In genomic region chr4:120148291-120149141, GRCm38 (mm10) we compare ENCODE assay signal across 8 mouse cellular contexts. TPM values are rescaled to one million over a fixed set of nuclear protein-coding genes. Genes with fewer than 3 reads are reported as not detected.
DNase-seq lines count a peak whose midpoint lies in the region; ATAC-seq and TF ChIP-seq lines count a peak whose summit lies in the region.

No protein-coding gene starts in this region.

- H3K27ac ChIP-seq in hindbrain, embryonic 11.5 days (ENCODE audit: low read depth, low read length), result no peak overlapping the region
- H3K27ac ChIP-seq in lung, postnatal 0 days (ENCODE audit: low read length), result no peak overlapping the region

- peak overlapping the region; percentile 64 for H3K9ac ChIP-seq in hindbrain, embryonic 11.5 days (ENCODE audit: low read depth, low read length)
- H3K9ac ChIP-seq in lung, postnatal 0 days (replicated peaks; ENCODE audit: low read depth), result no peak overlapping the region

- peak; percentile 50 for TF ChIP-seq CTCF in lung, postnatal 0 days (IDR thresholded peaks at IDR 0.05)

- peak overlapping the region; percentile 14; the same call in 1 of the 2 replicates for H3K4me3 ChIP-seq in hindbrain, embryonic 11.5 days (ENCODE audit: low read depth, low read length)
- H3K4me3 ChIP-seq in lung, postnatal 0 days (ENCODE audit: low read depth, low read length), result no peak overlapping the region

- H3K4me1 ChIP-seq in hindbrain, embryonic 11.5 days (replicated peaks; ENCODE audit: control insufficient read depth, insufficient read depth, low read length), result peaks cover 2% of the 10 kb centered on the region; the same call in 1 of the 2 replicates
- H3K4me1 ChIP-seq in lung, postnatal 0 days (ENCODE audit: insufficient read depth, low read depth, low read length), result no peaks in the 10 kb centered on the region

- ATAC-seq in hindbrain, embryonic 11.5 days (ENCODE audit: low FRiP score), result peak; percentile 73
- ATAC-seq in lung, postnatal 0 days, result peak; percentile 91

- 7% methylated on average over 44 of the region's 45 CpGs for WGBS in hindbrain, embryonic 11.5 days
- WGBS in lung, postnatal 0 days, result 9% methylated on average over 26 of the region's 45 CpGs

- H3K27me3 ChIP-seq in hindbrain, embryonic 11.5 days (ENCODE audit: control insufficient read depth, insufficient read depth, low read length), result peaks cover 4% of the 10 kb centered on the region
- H3K27me3 ChIP-seq in lung, postnatal 0 days (replicated peaks; ENCODE audit: insufficient read depth, low read length), result no peaks in the 10 kb centered on the region

- peak; percentile 58 for DNase-seq in ES-CJ7 (ENCODE audit: low read depth, low spot score)
- DNase-seq in c-Kit-positive CD71-negative TER-119-negative erythroid progenitor cells, embryonic 14.5 days (ENCODE audit: low read depth), result peak; percentile 20
- DNase-seq in frontal cortex, postnatal 14 days (ENCODE audit: low spot score in 2 of 2), result peak; percentile 59 to 67
- DNase-seq in hindbrain, embryonic 11.5 days (ENCODE audit: low spot score), result peak; percentile 80
- DNase-seq in layer of hippocampus, postnatal 14 days (ENCODE audit: low spot score in 2 of 2), result peak; percentile 55 to 61
- peak; percentile 94 for DNase-seq in lung, postnatal 0 days (ENCODE audit: low spot score)
- DNase-seq in retina, postnatal 7 days (ENCODE audit: low read depth, low spot score), result peak; percentile 28
- peak; percentile 80 to 86 for DNase-seq in urinary bladder, postnatal 4 days (ENCODE audit: low spot score in 2 of 2)

- H3K4me2 ChIP-seq in hindbrain, embryonic 11.5 days (replicated peaks; ENCODE audit: low read depth, low read length), result peak overlapping the region; percentile 50
- peak overlapping the region; percentile 36 for H3K4me2 ChIP-seq in lung, postnatal 0 days (replicated peaks; ENCODE audit: low read depth, low read length)

- TF ChIP-seq EP300 in lung, postnatal 0 days (IDR thresholded peaks at IDR 0.05), result peak; percentile 69; the same call in 1 of the 2 replicates

- H3K9me3 ChIP-seq in hindbrain, embryonic 11.5 days (ENCODE audit: control insufficient read depth, low read length), result no peaks in the 10 kb centered on the region
- H3K9me3 ChIP-seq in lung, postnatal 0 days (ENCODE audit: low read length), result no peaks in the 10 kb centered on the region

- no peaks in the 10 kb centered on the region for H3K36me3 ChIP-seq in hindbrain, embryonic 11.5 days (ENCODE audit: control insufficient read depth, insufficient read depth, low read length)
- H3K36me3 ChIP-seq in lung, postnatal 0 days (ENCODE audit: insufficient read depth, low read length), result no peaks in the 10 kb centered on the region

RNA-seq across cellular contexts. Expression of gene Edn2, which starts 12.5 kb away (rescaled TPM):
- not detected in 2 replicates for polyA plus RNA-seq in hindbrain, embryonic 11.5 days (2014; fragmentation: Nextera tagmentation; extraction: Ambion mirVana)
- total RNA-seq in layer of hippocampus, postnatal 14 days (2021), result not detected
- 0.12 and 0.18 TPM in 2 replicates for polyA plus RNA-seq in lung, postnatal 0 days (2015; fragmentation: Nextera tagmentation; extraction: Ambion mirVana)

Comparison
In these comparisons a context has a peak if more than half of its experiments do, and no peak if none do; other contexts are left out.
1. DNase-seq: peak in every context shown above with its lines; median percentile 94 in lung, postnatal 0 days; 83 in urinary bladder, postnatal 4 days; 80 in hindbrain, embryonic 11.5 days; 63 in frontal cortex, postnatal 14 days; 58 in ES-CJ7; 58 in layer of hippocampus, postnatal 14 days; 28 in retina, postnatal 7 days; 20 in c-Kit-positive CD71-negative TER-119-negative erythroid progenitor cells, embryonic 14.5 days.